Mouse (Mus musculus) heart, postnatal 0 days (tissue): Measurements from ENCODE around the gene Zfp867.

Experiments
- CTCF ChIP-seq: IDR thresholded peaks from 2 replicates; pipeline ENCODE4 v1.5.1; 2016; ENCODE audit warnings: antibody characterized with exemption, control low read depth, low read depth
- EP300 ChIP-seq: IDR thresholded peaks from 2 replicates; pipeline ENCODE4 v1.6.1; 2016; ENCODE audit warnings: antibody characterized with exemption, low read depth

GRCm38 (mm10) chr11:59497747-59498146, 25.5 kb upstream of the Zfp867 start:
- TF ChIP-seq CTCF (no peak), EP300 (no peak)
